10 mouse cellular contexts compared by ENCODE assay signal in the genomic region with DNA sequence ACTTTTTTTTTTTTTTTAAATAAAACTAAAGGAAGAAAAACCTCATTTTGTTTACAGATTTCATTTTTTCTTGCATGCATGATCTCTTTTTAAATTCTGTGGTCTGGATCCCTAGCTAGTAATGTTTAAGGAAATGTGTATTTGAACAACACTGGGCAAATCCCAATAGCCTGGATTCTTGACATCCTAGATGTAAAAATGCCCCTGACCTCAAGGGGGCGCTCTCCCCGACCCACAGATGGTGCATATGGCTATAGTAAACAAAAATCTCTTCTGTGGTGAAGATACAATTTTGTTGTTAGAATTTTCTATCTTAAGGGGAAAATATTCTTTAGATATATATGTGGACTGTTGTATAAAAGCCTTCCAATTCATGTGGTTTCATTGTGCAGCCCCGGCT.
DNase-seq lines count a peak whose midpoint lies in the region; ATAC-seq and TF ChIP-seq lines count a peak whose summit lies in the region.
"Had no signal": no experiment of that assay in that cellular context is flagged by ENCODE, and none has a peak within 500 bp of the region (broad histone marks: within the 10 kb centered on the region; RNA-seq: fewer than 3 reads in every experiment).

No protein-coding gene starts in this region.

- no peak overlapping the region for H3K4me3 ChIP-seq in kidney, postnatal 0 days (replicated peaks; ENCODE audit: low read depth, low read length)
- H3K4me3 ChIP-seq in CH12.LX (replicated peaks in 1 of 3; ENCODE audit: low read depth in 2 of 3, low read length in 2 of 3, poor library complexity in 1 of 3), result no peak overlapping the region
- H3K4me3 ChIP-seq in bone marrow, adult 2 months (replicated peaks; ENCODE audit: control insufficient read depth, low read depth, low read length), result no peak overlapping the region
- H3K4me3 ChIP-seq in kidney, embryonic 16.5 days (ENCODE audit: low read length), result no peak overlapping the region
- H3K4me3 ChIP-seq in midbrain, embryonic 11.5 days (ENCODE audit: low read depth, low read length), result no peak overlapping the region
- H3K4me3 ChIP-seq: midbrain, embryonic 10.5 days had no signal

- no peaks in the 10 kb centered on the region for H3K36me3 ChIP-seq in kidney, postnatal 0 days (ENCODE audit: insufficient read depth, low read length)
- H3K36me3 ChIP-seq in CH12.LX (replicated peaks in 1 of 2; ENCODE audit: control insufficient read depth in 1 of 2, insufficient read depth in 1 of 2, low read length in 1 of 2), result no peaks in the 10 kb centered on the region
- no peaks in the 10 kb centered on the region for H3K36me3 ChIP-seq in kidney, embryonic 16.5 days (ENCODE audit: insufficient read depth, low read length)
- no peaks in the 10 kb centered on the region for H3K36me3 ChIP-seq in midbrain, embryonic 11.5 days (ENCODE audit: control insufficient read depth, insufficient read depth, low read length)
- H3K36me3 ChIP-seq: midbrain, embryonic 10.5 days had no signal

- no peak for TF ChIP-seq EP300 in CH12.LX (IDR thresholded peaks at IDR 0.05; ENCODE audit: low read length)

- no peaks in the 10 kb centered on the region for H3K79me2 ChIP-seq in CH12.LX (replicated peaks; ENCODE audit: control insufficient read depth, extremely low read depth, insufficient read depth, poor library complexity, severe bottlenecking)

- no peak overlapping the region for H3K27ac ChIP-seq in kidney, postnatal 0 days
- H3K27ac ChIP-seq in CH12.LX (ENCODE audit: insufficient read depth, low read depth), result no peak overlapping the region
- no peak overlapping the region for H3K27ac ChIP-seq in bone marrow, adult 2 months (ENCODE audit: control insufficient read depth, insufficient read depth, low read depth, low read length, poor library complexity)
- no peak overlapping the region for H3K27ac ChIP-seq in kidney, embryonic 16.5 days (ENCODE audit: low read length)
- H3K27ac ChIP-seq in midbrain, embryonic 11.5 days (ENCODE audit: low read depth, low read length), result no peak overlapping the region
- H3K27ac ChIP-seq: midbrain, embryonic 10.5 days had no signal

- ATAC-seq in kidney, postnatal 0 days (replicated peaks; ENCODE audit: low FRiP score, low read depth), result no peak
- no peak for ATAC-seq in kidney, embryonic 16.5 days (ENCODE audit: low FRiP score, low TSS enrichment)
- no peak for ATAC-seq in midbrain, embryonic 11.5 days (ENCODE audit: low FRiP score)
- ATAC-seq: forebrain, embryonic 14.5 days; inflammation-experienced regulatory T-cells, adult 6 months had no signal

- TF ChIP-seq POLR2A in CH12.LX (IDR thresholded peaks at IDR 0.05; ENCODE audit: low read depth, low read length), result no peak
- TF ChIP-seq POLR2A in bone marrow, adult 2 months (IDR thresholded peaks at IDR 0.05; ENCODE audit: borderline replicate concordance, control insufficient read depth, low read depth, low read length), result no peak

- DNase-seq in kidney, postnatal 0 days (ENCODE audit: low spot score), result no peak
- DNase-seq in kidney, postnatal 14 days, result no peak
- DNase-seq in 416B (ENCODE audit: low read depth), result peak; percentile 14
- peak; percentile 12 for DNase-seq in CH12.LX (ENCODE audit: extremely low read depth)
- no peak for DNase-seq in midbrain, embryonic 11.5 days (ENCODE audit: low spot score, missing footprints)

- H3K9me3 ChIP-seq in kidney, postnatal 0 days (replicated peaks; ENCODE audit: low read length), result no peaks in the 10 kb centered on the region
- no peaks in the 10 kb centered on the region for H3K9me3 ChIP-seq in CH12.LX (replicated peaks; ENCODE audit: low read length)
- no peaks in the 10 kb centered on the region for H3K9me3 ChIP-seq in kidney, embryonic 16.5 days (ENCODE audit: low read length)
- no peaks in the 10 kb centered on the region for H3K9me3 ChIP-seq in midbrain, embryonic 11.5 days (ENCODE audit: control insufficient read depth, low read length)
- H3K9me3 ChIP-seq: midbrain, embryonic 10.5 days had no signal

- 35% methylated on average over 3 of the region's 3 CpGs for WGBS in kidney, postnatal 0 days
- 35% methylated on average over 3 of the region's 3 CpGs for WGBS in bone marrow, adult 2 months
- WGBS in kidney, embryonic 16.5 days, result 32% methylated on average over 3 of the region's 3 CpGs
- 35% methylated on average over 3 of the region's 3 CpGs for WGBS in midbrain, embryonic 11.5 days

- no peak overlapping the region for H3K4me2 ChIP-seq in kidney, postnatal 0 days (ENCODE audit: low read length)
- no peak overlapping the region for H3K4me2 ChIP-seq in CH12.LX (ENCODE audit: insufficient read depth, low read depth, poor library complexity, severe bottlenecking)
- H3K4me2 ChIP-seq in kidney, embryonic 16.5 days (replicated peaks; ENCODE audit: low read depth, low read length), result no peak overlapping the region
- H3K4me2 ChIP-seq in midbrain, embryonic 11.5 days, result no peak overlapping the region

- H3K9ac ChIP-seq in kidney, postnatal 0 days (ENCODE audit: low read depth, low read length), result no peak overlapping the region
- H3K9ac ChIP-seq in CH12.LX (ENCODE audit: insufficient read depth, low read depth), result no peak overlapping the region
- H3K9ac ChIP-seq in kidney, embryonic 16.5 days (replicated peaks; ENCODE audit: low read length), result no peak overlapping the region
- no peak overlapping the region for H3K9ac ChIP-seq in midbrain, embryonic 11.5 days (ENCODE audit: low read length)

- in situ Hi-C loops in CH12.LX (cut with MboI; ENCODE audit: low pct_ligation_motif_present, low pct_unique_long_range_greater_than_20kb, low sequenced_read_pairs), result no loop called here

- H3K4me1 ChIP-seq in kidney, postnatal 0 days (replicated peaks; ENCODE audit: insufficient read depth, low read length), result no peaks in the 10 kb centered on the region
- no peaks in the 10 kb centered on the region for H3K4me1 ChIP-seq in CH12.LX (ENCODE audit: control insufficient read depth in 1 of 2, insufficient read depth in 2 of 2)
- no peaks in the 10 kb centered on the region for H3K4me1 ChIP-seq in bone marrow, adult 2 months (ENCODE audit: control insufficient read depth, insufficient read depth, low read length)
- no peaks in the 10 kb centered on the region for H3K4me1 ChIP-seq in kidney, embryonic 16.5 days (ENCODE audit: insufficient read depth, low read length)
- no peaks in the 10 kb centered on the region for H3K4me1 ChIP-seq in midbrain, embryonic 11.5 days (ENCODE audit: control insufficient read depth, insufficient read depth, low read length)

- TF ChIP-seq RAD21 in CH12.LX (IDR thresholded peaks at IDR 0.05; ENCODE audit: low read depth, low read length), result peak; percentile 20

- peak; percentile 30; the same call in 1 of the 2 replicates for TF ChIP-seq CTCF in kidney, postnatal 0 days (IDR thresholded peaks at IDR 0.05; ENCODE audit: low read depth)
- peak; percentile 65 to 68 for TF ChIP-seq CTCF in CH12.LX (conservative IDR thresholded peaks at IDR 0.05 in 1 of 2, IDR thresholded peaks at IDR 0.05 in 1 of 2; ENCODE audit: low read depth in 2 of 2, low read length in 2 of 2)
- TF ChIP-seq CTCF in bone marrow, adult 2 months (IDR thresholded peaks at IDR 0.05; ENCODE audit: control insufficient read depth, insufficient read depth, low read length), result peak; percentile 42; the same call in 1 of the 2 replicates

- H3K27me3 ChIP-seq in kidney, postnatal 0 days (ENCODE audit: insufficient read depth, low read length), result no peaks in the 10 kb centered on the region
- no peaks in the 10 kb centered on the region for H3K27me3 ChIP-seq in CH12.LX (replicated peaks)
- no peaks in the 10 kb centered on the region for H3K27me3 ChIP-seq in kidney, embryonic 16.5 days (ENCODE audit: insufficient read depth, low read length)
- H3K27me3 ChIP-seq in midbrain, embryonic 11.5 days (ENCODE audit: control insufficient read depth, insufficient read depth, low read length), result no peaks in the 10 kb centered on the region

- dilution Hi-C loops in CH12.LX (cut with MboI; ENCODE audit: extremely low pct_ligation_motif_present, extremely low pct_unique_long_range_greater_than_20kb, low sequenced_read_pairs), result no loop called here

TF ChIP-seq in CH12.LX, 34 proteins besides CTCF, POLR2A, EP300 and RAD21:
- TF ChIP-seq MAX (IDR thresholded peaks at IDR 0.05; ENCODE audit: low read length) (no peak), KAT2A (IDR thresholded peaks at IDR 0.05; ENCODE audit: insufficient replicate concordance, low read length) (no peak), E2F4 (IDR thresholded peaks at IDR 0.05; ENCODE audit: insufficient replicate concordance, low read depth, low read length) (no peak), JUN (IDR thresholded peaks at IDR 0.05; ENCODE audit: insufficient read depth, low read depth, low read length) (no peak), IRF4 (IDR thresholded peaks at IDR 0.05; ENCODE audit: low read depth, low read length) (no peak), JUND (conservative IDR thresholded peaks at IDR 0.05; ENCODE audit: low read depth, low read length) (no peak), SMC3 (IDR thresholded peaks at IDR 0.05; ENCODE audit: low read depth, low read length) (peak; percentile 42), ZC3H11A (IDR thresholded peaks at IDR 0.05; ENCODE audit: low read depth, low read length) (no peak), RCOR1 (conservative IDR thresholded peaks at IDR 0.05; ENCODE audit: low read depth, low read length) (no peak)

Comparison
In these comparisons a context has a peak if more than half of its experiments do, and no peak if none do; other contexts are left out.
1. DNase-seq: peak in 416B (single experiment) and CH12.LX (single experiment); none in kidney, postnatal 0 days (single experiment), kidney, postnatal 14 days (single experiment) and midbrain, embryonic 11.5 days (single experiment).
2. Peak in every context shown above with its lines, with median percentiles within 50 percentile points of each other: CTCF ChIP-seq.